Mouse (Mus musculus): Measurements from ENCODE around the gene Hist3h2a.

The Hist3h2a gene

DNA sequence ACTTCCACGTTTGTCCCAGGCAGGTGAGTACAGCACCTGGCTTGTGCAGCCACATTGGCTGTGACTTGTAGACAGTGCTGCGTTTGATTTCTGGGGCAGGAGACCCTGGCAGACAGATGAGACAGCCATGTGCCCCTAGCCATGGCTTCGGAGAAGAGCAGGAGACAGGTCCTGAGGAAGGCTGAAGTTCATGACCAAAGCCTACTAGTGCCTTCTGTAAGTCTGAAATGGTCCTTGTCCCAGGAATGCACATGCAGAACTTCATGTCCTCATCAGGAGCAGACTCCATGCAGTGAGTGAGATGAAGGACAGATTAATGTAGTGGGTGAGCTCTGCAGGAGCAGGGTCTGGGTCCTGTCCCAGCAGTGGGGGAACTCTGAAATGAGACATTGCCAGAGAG is 37.4 kb downstream of the Hist3h2a start:
- DNase-seq (ENCODE audit: low spot score in 2 of 2) = no peak

DNA sequence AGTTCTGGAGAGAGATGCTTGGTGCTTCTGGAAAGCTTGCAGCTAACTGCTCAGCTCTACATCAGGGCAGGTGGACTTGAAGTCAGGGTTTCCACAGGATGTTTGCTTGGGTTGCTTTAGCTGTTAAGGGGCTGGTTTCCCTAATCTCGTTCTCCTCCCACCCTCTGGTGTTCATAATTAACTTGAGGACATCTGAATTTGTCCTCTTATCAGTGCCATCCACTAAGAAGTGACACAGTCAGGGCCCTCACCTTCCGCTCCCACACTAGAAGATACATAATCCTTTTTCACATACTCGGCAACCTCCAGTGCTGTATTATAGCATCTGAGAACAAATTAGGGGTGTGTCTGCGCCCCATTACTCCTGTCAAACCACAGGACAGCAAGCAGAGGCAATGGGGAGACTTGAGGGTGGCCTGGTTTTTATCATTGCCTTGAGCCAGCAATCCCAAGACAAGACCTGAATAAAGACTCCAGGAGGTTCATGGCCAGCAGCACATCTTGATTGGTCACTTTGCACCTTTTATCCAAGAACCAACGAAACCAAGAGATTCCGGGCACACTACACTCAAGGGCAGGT is 38.7 kb downstream of the Hist3h2a start:
- no peak for DNase-seq (ENCODE audit: low spot score in 2 of 2)

DNA sequence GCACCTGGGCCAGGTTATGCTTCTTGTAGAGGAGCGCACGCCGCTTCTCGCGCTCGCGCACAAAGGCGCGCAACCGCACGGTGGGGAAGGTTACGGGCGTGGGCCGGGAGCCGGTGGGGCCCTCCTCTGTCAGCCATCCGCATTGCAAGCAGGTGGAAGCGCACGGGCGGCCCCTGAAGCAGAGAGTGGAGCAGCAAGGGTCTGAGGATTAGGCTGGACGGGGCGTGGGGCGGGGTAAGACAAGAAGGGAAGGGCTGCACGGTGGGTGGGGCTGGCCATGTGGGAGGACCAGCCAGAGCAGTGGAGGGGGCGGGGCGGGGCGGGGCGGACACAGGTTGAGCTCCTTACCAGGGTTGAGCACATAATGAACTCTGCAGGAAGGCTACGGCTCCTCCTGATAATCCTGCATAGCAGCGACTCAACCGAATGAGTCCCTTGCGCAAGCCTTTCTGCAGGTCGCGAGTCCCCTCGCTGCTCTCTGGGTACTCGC is 39.9 kb downstream of the Hist3h2a start:
- DNase-seq (ENCODE audit: low spot score in 2 of 2) = peak in 1 of 2 experiments; percentile 44

DNA sequence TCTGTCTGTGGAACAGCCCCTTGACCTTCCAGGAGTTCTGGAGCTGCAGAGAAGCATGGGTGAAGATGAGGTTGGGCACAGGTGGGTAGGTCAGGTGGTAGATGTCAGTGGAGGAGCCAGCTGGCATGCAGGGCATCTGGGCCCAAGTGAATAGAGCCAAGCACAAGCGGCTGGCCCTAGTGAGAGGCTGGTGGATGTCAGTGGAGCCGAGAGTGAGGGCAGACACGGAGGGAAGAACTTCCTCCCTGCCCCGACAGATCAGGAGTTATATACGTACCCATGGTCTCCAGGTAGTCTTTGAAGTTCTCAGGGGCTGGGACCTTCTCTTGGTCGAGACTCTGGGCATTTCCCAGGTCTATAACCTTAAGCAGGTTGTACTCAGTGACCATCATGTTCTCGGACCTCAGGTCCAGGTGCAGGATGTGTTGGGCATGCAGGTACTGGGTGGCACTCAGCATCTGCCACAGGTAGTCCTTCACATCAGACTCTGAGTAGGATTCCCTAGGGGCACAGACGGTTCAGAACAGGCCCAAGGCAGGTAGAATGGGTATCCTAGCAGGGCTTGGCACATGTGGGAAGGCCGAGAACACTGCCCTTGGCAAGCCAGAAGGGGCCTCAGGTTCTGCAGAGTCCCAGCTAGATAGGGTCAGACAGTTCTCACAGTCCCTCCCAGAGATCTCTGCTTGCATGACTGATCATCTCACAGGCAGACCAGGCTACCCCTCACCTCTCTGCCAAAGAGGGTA is 40.7 kb downstream of the Hist3h2a start:
- DNase-seq (ENCODE audit: low spot score in 2 of 2) = no peak

DNA sequence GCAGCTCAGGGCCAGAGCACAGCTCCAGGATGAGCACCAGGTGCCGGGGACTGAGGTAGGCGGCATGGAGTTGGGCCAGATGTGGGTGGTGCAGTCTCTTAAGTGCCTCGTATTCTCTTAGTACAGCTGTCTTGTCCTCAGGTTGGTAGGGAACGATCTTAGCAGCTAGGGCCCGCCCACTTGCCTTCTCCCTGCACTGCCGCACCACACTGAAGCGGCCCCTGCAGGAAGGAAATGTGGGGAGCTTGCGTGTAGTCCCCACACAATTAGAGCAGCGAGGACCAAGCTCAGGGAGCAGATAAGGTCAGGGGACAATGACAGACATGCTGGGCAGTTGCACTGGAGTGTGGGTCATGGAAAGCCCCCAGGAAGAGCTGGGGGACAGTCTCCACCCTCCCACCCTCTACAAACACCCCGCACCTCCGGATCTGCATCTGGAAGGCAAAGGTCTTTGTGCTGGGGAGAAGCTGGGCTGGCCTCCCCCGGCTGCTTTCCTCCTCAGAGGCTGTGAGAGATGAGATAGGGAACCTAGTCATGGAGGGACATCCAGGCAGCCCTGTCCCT is 41.4 kb downstream of the Hist3h2a start:
- DNase-seq (ENCODE audit: low spot score in 2 of 2) = no peak

DNA sequence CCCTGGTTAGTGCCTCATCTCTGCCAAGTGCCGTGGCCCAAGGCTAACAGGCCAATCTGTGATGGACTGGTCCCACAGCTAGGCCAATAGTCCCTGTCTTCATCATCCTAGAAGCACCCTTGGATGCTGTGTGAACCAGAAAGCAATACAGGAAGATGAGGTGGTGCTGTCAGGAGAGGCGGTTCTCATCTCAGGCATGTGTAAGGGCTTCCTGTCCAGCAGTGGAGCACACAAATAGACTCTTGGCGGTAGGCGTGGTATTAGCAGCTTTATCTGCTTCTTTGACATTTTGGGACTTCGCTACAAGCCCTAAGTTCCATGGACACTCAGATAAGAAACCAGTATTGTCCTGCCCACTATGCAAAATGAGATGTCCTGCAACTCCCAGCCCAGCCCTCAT is 43.1 kb downstream of the Hist3h2a start:
- no peak for DNase-seq (ENCODE audit: low spot score in 2 of 2)

DNA sequence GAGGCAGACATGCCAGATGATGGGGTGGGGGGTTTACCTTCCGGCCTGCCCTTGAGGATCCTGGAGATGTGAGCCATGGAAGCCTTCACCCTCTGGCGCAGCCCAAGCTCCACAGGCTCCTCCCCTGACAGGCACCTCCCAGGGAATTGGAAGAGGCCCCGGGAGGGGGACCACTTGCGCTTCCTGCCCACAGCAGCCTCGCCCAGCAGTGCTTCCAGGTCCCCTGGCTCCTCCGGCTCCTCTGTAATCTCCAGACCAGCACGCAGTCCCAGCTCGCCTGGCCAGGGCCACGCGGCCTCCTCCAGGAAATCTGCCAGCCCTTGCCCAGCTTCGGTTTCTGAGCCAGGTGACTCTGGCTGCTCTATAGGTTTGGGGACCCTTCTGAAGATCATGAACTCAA is 44.7 kb downstream of the Hist3h2a start:
- DNase-seq (ENCODE audit: low spot score in 2 of 2) = no peak

DNA sequence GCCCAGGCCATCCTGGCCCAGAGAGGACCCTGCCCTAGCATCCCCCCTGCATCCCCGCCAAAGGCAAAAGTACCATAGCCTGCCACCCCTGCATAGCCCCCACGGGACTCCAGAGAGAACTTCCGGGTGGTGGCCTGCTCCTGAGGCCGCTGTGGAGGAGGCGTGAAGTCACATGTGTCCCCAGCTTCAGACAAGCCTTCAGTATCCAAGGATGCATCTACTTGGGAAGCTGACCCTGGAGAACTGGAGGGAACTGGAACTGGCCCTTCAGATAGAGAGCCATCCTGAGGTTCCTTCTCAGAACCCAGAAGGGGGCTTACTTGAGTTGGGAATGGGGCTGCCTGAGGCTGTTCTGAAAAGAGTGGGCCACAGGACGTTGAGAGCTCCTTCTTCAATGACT is 45.3 kb downstream of the Hist3h2a start:
- no peak for DNase-seq (ENCODE audit: low spot score in 2 of 2)

DNA sequence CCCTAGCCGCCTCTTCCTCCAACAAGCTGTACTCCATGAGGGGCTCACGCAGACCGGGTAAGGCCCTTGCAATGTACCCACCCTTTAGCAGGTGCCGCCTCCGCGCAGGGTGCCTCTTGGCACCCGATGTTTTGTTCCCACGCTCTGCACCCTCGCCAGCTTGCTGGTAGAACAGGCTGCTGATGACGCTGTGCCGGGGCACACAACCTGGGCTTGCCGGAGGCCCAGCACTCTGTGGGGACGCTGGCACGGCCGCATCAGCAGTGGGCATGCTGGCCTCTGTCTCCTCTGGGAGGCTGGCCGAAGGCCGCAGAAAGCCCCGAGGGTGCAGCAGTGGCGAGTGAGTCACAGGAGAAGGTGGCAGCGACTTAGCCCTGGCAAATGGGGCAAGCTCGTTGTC is 46.1 kb downstream of the Hist3h2a start:
- DNase-seq (ENCODE audit: low spot score in 2 of 2) = no peak

DNA sequence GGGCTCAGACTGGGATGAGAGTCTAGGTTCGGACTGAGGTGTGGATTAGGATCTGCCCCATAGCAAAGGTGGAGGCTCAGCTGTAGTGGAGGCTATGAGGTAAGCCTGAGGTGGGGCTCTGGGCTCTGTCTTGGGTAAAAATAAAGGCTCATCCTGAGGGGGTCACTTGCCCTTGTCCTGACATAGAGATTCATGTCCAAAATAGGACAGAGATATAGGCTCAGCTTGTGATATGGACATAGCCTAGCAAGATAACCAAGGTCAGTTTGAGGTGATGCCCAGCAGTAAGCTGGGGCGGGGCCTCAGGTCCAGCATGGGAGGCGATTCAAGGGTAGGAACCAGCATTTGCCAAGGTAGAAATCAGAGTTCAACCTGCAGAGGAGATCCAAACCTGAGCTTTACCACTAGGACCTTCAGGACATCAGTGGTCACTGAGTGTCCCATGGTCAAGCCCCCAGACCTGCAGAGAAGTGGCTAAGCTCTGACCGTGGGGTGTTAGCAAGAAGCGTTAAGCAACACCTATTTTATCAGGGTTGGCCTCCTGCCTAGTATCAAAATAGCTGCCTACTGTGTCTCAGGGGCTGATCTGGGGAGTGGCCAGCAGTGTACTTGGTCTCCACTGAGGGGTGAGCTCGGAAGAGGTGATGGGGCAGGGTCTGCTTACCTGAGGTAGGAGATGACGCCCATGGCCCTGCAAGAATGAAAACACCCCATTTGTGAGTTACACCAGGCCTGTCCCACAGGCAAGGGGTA is 48.0 kb downstream of the Hist3h2a start:
- DNase-seq (ENCODE audit: low spot score in 2 of 2) = no peak

Data from urinary bladder, adult 18-20 months (tissue).